Mouse (Mus musculus): Measurements from ENCODE around the gene Adamts4. TPM values are rescaled to one million over a fixed set of nuclear protein-coding genes. Genes with fewer than 3 reads are reported as not detected.

The Adamts4 gene
- 1.6 and 1.8 TPM in 2 replicates for polyA plus RNA-seq (2012; rRNA removed; ENCODE audit: low replicate concordance)

GRCm38 (mm10) chr1:171249913-171250600 is at the start of gene Adamts4:
Gene Adamts4 (plus strand): TSS chr1:171250421.

GRCm38 (mm10) chr1:171213801-171214496 is 36.3 kb upstream of the Adamts4 start, which contains the start of gene Nr1i3:
Gene Nr1i3 (plus strand): TSS chr1:171213970.

GRCm38 (mm10) chr1:171222238-171223155 is 27.7 kb upstream of the Adamts4 start, which contains the start of gene Tomm40l:
Gene Tomm40l (minus strand): TSS chr1:171222514.

GRCm38 (mm10) chr1:171224857-171225256 is 25.4 kb upstream of the Adamts4 start, which contains the start of gene Apoa2:
Gene Apoa2 (plus strand): TSS chr1:171225054.

GRCm38 (mm10) chr1:171234126-171234525 is 16.1 kb upstream of the Adamts4 start, which contains the start of gene Fcer1g:
Gene Fcer1g (minus strand): TSS chr1:171234365.

GRCm38 (mm10) chr1:171250680-171251593 is 716 bp downstream of the Adamts4 start, which contains the start of gene Ndufs2:
Gene Ndufs2 (minus strand): TSS chr1:171251388.

GRCm38 (mm10) chr1:171269848-171270572 is 19.8 kb downstream of the Adamts4 start, which contains the start of gene B4galt3:
Gene B4galt3 (plus strand): TSS chr1:171270328.

GRCm38 (mm10) chr1:171280916-171281527 is 30.8 kb downstream of the Adamts4 start, which contains the start of gene Ppox:
Gene Ppox (minus strand): TSS chr1:171281186.

GRCm38 (mm10) chr1:171287136-171288081 is 37.2 kb downstream of the Adamts4 start, which contains the start of gene Usp21:
Gene Usp21 (minus strand): TSS chr1:171287991.

GRCm38 (mm10) chr1:171294298-171295062 is 44.3 kb downstream of the Adamts4 start, which contains the start of gene Ufc1:
Gene Ufc1 (minus strand): TSS chr1:171295024.

Other genes starting within 250 kb of the Adamts4 start
- gene Fcgr4, start 231.5 kb upstream of the Adamts4 start, polyA plus RNA-seq (2012; rRNA removed; ENCODE audit: low replicate concordance): 1.2 and 2.6 TPM in 2 replicates
- 2.3 and 4.7 TPM in 2 replicates for gene Fcgr3, start 185.5 kb upstream of the Adamts4 start, polyA plus RNA-seq (2012; rRNA removed; ENCODE audit: low replicate concordance)
- gene Cfap126, start 136.5 kb upstream of the Adamts4 start, polyA plus RNA-seq (2012; rRNA removed; ENCODE audit: low replicate concordance): 0.90 and 4.3 TPM in 2 replicates
- gene Sdhc, start 99.8 kb upstream of the Adamts4 start, polyA plus RNA-seq (2012; rRNA removed; ENCODE audit: low replicate concordance): 189 and 291 TPM in 2 replicates
- gene Mpz, start 99.7 kb upstream of the Adamts4 start, polyA plus RNA-seq (2012; rRNA removed; ENCODE audit: low replicate concordance): 0.25 and 0.82 TPM in 2 replicates
- gene Pcp4l1, start 54.2 kb upstream of the Adamts4 start, polyA plus RNA-seq (2012; rRNA removed; ENCODE audit: low replicate concordance): 27.8 and 42.5 TPM in 2 replicates
- 41.3 and 48.7 TPM in 2 replicates for gene Nr1i3, start 36.5 kb upstream of the Adamts4 start, polyA plus RNA-seq (2012; rRNA removed; ENCODE audit: low replicate concordance)
- 26.9 and 29.4 TPM in 2 replicates for gene Tomm40l, start 27.9 kb upstream of the Adamts4 start, polyA plus RNA-seq (2012; rRNA removed; ENCODE audit: low replicate concordance)
- gene Apoa2, start 25.4 kb upstream of the Adamts4 start, polyA plus RNA-seq (2012; rRNA removed; ENCODE audit: low replicate concordance): 2.0 and 3.7 TPM in 2 replicates
- gene Fcer1g, start 16.1 kb upstream of the Adamts4 start, polyA plus RNA-seq (2012; rRNA removed; ENCODE audit: low replicate concordance): 24.2 and 71.8 TPM in 2 replicates
- gene Ndufs2, start 967 bp downstream of the Adamts4 start, polyA plus RNA-seq (2012; rRNA removed; ENCODE audit: low replicate concordance): 127 and 139 TPM in 2 replicates
- 86.3 and 126 TPM in 2 replicates for gene B4galt3, start 19.9 kb downstream of the Adamts4 start, polyA plus RNA-seq (2012; rRNA removed; ENCODE audit: low replicate concordance)
- 26.6 and 36.8 TPM in 2 replicates for gene Ppox, start 30.8 kb downstream of the Adamts4 start, polyA plus RNA-seq (2012; rRNA removed; ENCODE audit: low replicate concordance)
- gene Usp21, start 37.6 kb downstream of the Adamts4 start, polyA plus RNA-seq (2012; rRNA removed; ENCODE audit: low replicate concordance): 30.2 and 30.4 TPM in 2 replicates
- 10.2 and 10.3 TPM in 2 replicates for gene Ufc1, start 44.6 kb downstream of the Adamts4 start, polyA plus RNA-seq (2012; rRNA removed; ENCODE audit: low replicate concordance)
- gene Dedd, start 78.7 kb downstream of the Adamts4 start, polyA plus RNA-seq (2012; rRNA removed; ENCODE audit: low replicate concordance): 23.2 and 33.7 TPM in 2 replicates
- gene Nit1, start 95.2 kb downstream of the Adamts4 start, polyA plus RNA-seq (2012; rRNA removed; ENCODE audit: low replicate concordance): 60.9 and 66.1 TPM in 2 replicates
- gene Pfdn2, start 95.2 kb downstream of the Adamts4 start, polyA plus RNA-seq (2012; rRNA removed; ENCODE audit: low replicate concordance): 1.4 and 1.5 TPM in 2 replicates
- gene Klhdc9, start 110.4 kb downstream of the Adamts4 start, polyA plus RNA-seq (2012; rRNA removed; ENCODE audit: low replicate concordance): 0.37 and 0.47 TPM in 2 replicates
- gene Nectin4, start 119.7 kb downstream of the Adamts4 start, polyA plus RNA-seq (2012; rRNA removed; ENCODE audit: low replicate concordance): 0.15 and 1.1 TPM in 2 replicates
- 3.3 and 4.2 TPM in 2 replicates for gene Arhgap30, start 138.5 kb downstream of the Adamts4 start, polyA plus RNA-seq (2012; rRNA removed; ENCODE audit: low replicate concordance)
- 58.8 and 75.3 TPM in 2 replicates for gene Usf1, start 160.9 kb downstream of the Adamts4 start, polyA plus RNA-seq (2012; rRNA removed; ENCODE audit: low replicate concordance)
- gene Tstd1, start 168.5 kb downstream of the Adamts4 start, polyA plus RNA-seq (2012; rRNA removed; ENCODE audit: low replicate concordance): 97.3 and 129 TPM in 2 replicates
- gene F11r, start 187.1 kb downstream of the Adamts4 start, polyA plus RNA-seq (2012; rRNA removed; ENCODE audit: low replicate concordance): 49.6 and 100 TPM in 2 replicates

All from duodenum, adult 2 months (tissue).